Mouse (Mus musculus): ENCODE measurements around the gene Nap1l1.

DNA sequence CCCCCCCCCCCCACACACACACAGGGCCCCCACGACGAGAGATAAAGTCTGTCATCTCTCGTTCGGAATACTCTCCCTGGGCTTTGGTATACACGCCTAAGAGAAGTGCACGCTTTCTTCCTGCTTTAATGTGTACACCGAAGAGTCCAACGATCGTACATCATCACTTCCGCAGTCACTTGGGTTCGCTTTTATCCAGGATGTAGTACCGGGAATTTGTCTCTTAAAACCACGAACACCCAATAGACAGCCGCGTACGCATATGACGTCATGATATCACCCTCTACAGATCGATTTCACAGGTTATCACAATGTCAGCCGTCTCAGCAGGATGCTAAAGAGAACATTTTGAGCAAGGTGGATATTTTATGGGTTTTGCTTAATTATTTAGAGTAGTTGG lies 64.4 kb downstream of the Nap1l1 start:
- TF ChIP-seq GATA1 (IDR thresholded peaks at IDR 0.05; ENCODE audit: low read length) (no peak), TAL1 (IDR thresholded peaks at IDR 0.05; ENCODE audit: low read length) (no peak)
